Mouse (Mus musculus) liver, adult 2 months (tissue): Measurements from ENCODE around the gene Nr2f6.

ENCODE experiments used
- CTCF ChIP-seq: fragments of 200-500 bp; IDR thresholded peaks from 2 replicates; pipeline ENCODE4 v1.5.1; 2011; ENCODE audit warnings: low read depth, low read length, control low read depth
- POLR2A ChIP-seq: fragments of 200-500 bp; IDR thresholded peaks from 2 replicates; pipeline ENCODE4 v1.6.1; 2011; ENCODE audit warnings: low read length, control low read depth; ENCODE audit not compliant: insufficient read depth; ENCODE audit errors: extremely low read depth

GRCm38 (mm10) chr8:71406099-71407015, 24.6 kb upstream of the Nr2f6 start:
- TF ChIP-seq CTCF: peak; percentile 92
- TF ChIP-seq POLR2A: no peak
